Mouse (Mus musculus) WW6 (cell line): ENCODE measurements around the gene Ociad2.

Source experiments
- DNase-seq: peaks from one replicate; pipeline ENCODE4 v3.0.0-alpha.2; 2013; ENCODE audit warnings: low read depth, low spot score

Gene Ociad2

DNA sequence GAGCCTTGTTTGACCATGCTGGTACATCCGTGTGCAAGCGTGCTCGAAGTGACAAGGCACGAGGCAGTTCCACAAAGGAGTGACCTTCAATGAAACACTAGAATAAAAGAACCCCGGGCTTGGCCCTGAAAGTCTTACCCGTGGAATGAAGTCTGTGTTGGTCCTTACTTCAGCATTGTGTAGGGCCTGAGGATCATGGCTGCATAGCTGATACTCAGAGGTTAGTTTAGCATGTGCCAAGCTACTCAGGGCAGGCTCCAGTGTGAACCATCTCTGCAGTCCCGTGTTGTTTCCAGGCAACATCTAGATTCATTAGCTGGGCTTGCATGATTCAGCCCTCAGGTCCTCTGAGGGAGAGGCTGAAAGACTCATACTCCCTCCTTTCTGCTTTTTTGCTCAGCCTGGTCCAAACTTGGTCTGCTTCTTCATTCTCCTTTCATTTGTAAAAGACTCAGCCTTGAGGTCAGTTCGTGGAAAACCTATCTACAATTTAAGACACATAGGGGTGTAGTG, at the start of gene Ociad2:
Gene Ociad2 (minus strand): TSS at position 306 of the 513 bp plus-strand sequence.
- no peak for DNase-seq

GRCm38 (mm10) chr5:73383647-73383970, 42.8 kb upstream of the Ociad2 start:
- DNase-seq = no peak

- DNase-seq = no peak
Measured at GRCm38 (mm10) chr5:73382737-73383646, 42.2 kb upstream of the Ociad2 start.

GRCm38 (mm10) chr5:73381976-73382540, 41.2 kb upstream of the Ociad2 start:
- DNase-seq = no peak

DNA sequence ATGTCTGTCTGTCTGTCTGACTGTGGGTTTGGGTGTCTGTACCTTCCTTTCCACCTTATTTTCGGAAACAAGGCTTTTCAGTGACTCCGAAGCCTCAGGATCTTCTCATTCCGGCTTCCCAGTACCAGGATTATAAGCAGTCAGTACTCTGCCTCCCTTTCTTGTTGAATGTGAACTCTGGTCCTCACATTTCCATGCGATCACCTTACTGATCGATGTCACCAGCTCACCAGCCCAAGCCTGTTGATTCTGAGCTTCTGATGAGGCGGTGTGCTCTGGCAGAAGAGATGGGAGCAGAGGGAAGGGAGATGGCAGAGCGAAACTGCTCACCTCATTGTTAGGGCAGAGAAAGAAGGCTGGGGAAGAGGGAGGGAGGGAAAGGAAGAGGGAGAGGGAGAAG, 40.7 kb upstream of the Ociad2 start:
- DNase-seq = no peak

DNA sequence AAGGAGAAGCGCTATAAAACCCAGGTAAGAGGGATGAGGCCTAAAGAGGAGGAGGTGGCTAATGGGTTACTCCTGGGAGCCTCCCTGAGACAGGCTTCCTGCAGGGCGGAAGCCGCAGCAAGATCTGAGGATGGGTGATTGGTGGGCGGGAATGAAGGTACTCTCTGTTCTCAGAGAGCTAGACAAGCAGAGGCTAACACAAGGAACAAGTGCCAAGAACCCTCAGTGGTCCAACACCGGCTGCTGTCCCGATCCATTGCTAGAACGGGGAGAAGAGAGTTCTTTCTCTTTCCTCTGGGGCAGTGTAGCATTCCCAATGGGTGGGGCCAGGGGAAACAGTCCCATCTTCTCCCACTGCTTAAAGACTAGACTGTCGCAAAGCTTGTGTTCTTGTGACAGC, 40.0 kb upstream of the Ociad2 start:
- no peak for DNase-seq

- no peak for DNase-seq
Measured at GRCm38 (mm10) chr5:73379908-73380307, 39.1 kb upstream of the Ociad2 start.

GRCm38 (mm10) chr5:73376491-73376890, 35.7 kb upstream of the Ociad2 start:
- no peak for DNase-seq

- no peak for DNase-seq
Measured at GRCm38 (mm10) chr5:73376041-73376440, 35.2 kb upstream of the Ociad2 start.

GRCm38 (mm10) chr5:73373184-73373583, 32.4 kb upstream of the Ociad2 start:
- DNase-seq = no peak

GRCm38 (mm10) chr5:73372601-73373000, 31.8 kb upstream of the Ociad2 start:
- DNase-seq = no peak

- DNase-seq = no peak
Measured at GRCm38 (mm10) chr5:73369731-73370130, 28.9 kb upstream of the Ociad2 start.

DNA sequence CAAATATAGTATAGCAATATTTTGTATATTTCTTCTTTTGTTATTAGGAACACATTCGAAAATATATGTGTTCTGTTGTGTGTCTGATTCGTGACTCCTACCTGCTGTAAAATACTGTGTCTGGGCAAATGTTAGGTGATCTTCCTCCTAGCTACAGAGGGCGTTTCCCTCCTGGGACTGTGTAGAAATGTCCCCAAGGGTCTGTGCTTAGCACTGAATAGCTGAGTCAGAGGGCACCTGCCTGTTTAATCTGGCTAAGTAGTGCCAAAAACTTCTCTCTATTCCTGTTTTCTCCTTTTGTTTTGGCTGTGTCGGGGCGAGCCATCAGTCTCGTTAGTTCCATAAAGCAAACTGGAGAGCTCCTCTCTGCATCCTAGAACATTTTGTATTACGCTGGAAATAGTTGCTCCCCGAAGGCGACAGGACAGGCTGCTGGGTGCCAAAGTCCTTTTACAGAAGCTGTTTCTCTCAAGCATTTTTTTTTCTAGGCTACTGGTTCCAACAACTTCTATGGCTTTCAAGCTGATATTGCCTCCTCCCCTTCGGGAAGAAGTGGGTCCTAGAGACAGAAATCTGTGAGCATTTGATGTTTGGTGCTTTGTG, 28.1 kb upstream of the Ociad2 start:
- DNase-seq = no peak

DNA sequence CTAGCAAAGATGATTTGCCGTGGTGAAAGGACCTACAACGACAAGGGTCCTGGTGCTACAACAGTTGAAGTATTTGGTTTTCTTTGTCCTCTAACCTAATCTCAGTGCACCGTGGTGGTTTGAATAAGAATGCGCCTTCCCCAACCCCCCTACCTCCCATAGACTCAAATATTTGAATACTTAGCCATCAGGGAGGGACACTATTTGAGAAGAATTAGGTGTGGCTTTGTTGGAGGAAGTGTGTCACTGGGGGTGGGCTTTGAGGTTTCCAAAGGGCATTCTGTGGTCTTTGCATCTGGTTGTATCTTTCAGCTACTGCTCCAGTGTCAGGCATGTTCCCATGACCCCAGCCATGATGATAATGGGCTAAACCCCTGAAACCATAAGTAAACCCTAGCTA, 27.1 kb upstream of the Ociad2 start:
- DNase-seq = no peak

DNA sequence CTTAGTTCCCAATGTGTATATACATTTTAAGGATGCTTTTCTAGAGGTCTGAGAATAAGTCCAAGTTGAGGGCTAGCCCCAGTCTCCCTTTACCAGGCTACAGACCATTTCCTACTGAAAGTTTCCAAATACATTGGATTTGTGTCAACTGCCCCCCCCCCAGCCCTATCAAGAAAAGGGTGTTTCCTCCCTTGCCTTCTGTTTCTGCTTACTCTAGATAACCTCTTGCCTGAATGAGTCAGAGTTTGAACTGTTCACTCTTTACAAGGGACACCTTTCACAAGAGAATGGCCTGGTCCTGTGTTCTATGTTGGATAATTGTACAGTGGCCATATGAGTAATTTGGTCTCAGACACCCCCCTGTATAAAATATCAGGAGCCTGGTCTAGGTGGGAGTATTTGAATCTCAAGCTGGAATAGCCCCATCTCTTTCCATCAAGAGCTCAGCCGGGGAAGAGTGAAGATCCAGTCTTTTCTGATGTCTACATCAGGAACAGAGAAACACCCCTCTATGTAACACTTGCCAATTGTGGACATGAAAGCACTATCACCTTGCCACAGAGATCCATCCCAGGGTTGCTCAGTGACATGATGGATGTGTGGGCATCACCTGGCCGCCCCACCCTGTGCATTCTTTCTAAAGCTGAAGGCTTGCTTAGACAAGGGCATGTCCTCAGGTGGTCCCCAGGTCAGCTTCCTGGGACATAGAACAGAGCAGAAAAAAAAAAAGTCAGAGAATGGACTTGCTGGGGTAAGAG, 23.5 kb upstream of the Ociad2 start:
- DNase-seq = no peak

- no peak for DNase-seq
Measured at GRCm38 (mm10) chr5:73362791-73363190, 22.0 kb upstream of the Ociad2 start.

GRCm38 (mm10) chr5:73362338-73362737, 21.5 kb upstream of the Ociad2 start:
- no peak for DNase-seq

GRCm38 (mm10) chr5:73360240-73360639, 19.4 kb upstream of the Ociad2 start:
- DNase-seq = no peak

- DNase-seq = no peak
Measured at GRCm38 (mm10) chr5:73359752-73360141, 18.9 kb upstream of the Ociad2 start.

DNA sequence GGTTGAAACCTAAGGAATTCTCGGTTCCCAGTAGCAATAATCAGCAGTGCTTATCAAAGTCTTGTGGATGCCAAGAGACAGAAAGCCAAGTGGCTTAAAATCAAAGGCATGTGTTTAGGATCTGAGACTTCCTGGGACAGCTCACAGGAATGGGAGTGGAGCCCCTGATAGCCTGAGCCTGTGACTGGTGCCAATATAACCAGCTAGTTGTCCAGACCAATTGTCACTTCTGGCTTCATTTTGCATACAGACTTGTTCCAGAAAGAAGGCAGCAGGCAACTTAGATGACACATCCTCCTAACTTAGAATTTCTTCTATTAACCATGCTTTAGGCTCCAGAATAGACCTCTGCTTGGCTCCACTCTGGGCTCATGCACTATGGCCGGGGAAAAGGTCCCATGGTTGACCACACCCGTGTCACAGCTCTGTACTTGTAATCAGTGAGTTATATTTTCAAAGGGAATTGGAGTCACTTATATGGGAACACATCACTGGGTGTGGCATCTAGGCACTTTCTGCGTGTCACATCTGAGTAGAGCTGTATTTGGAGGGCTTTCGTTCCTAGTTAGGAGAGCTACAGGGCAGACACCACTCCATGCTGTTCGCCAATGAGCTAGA, 18.4 kb upstream of the Ociad2 start:
- no peak for DNase-seq

- no peak for DNase-seq
Measured at GRCm38 (mm10) chr5:73355393-73355792, 14.6 kb upstream of the Ociad2 start.

DNA sequence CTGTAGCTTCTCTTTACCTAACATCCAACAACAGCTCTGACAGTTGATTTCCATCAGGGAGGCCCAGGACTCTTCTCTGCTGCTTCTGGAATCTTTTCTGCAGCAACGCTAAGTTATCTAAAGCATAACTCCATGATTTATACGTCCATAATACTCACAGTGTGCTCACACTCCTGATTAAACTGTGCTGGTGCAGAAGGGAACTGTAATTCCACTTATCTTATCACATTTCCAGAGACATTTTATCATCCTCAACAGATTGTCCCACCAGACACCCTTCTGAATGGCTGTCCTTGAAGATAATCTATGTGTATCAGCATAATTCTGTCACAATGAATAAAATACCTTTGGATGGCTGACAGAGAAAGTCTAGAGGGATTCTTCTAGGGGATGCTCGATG, 13.2 kb upstream of the Ociad2 start:
- DNase-seq = no peak
